Mouse (Mus musculus): ENCODE measurements around the gene Ivl.
A peak's percentile ranks its signal among the peaks of the same experiment; 100 is the strongest.

Gene Ivl

GRCm38 (mm10) chr3:92573449-92574041, at the start of gene Ivl:
Gene Ivl, minus strand, starts transcription at chr3:92573735.
- no peak for DNase-seq (ENCODE audit: low read depth, low spot score)

DNA sequence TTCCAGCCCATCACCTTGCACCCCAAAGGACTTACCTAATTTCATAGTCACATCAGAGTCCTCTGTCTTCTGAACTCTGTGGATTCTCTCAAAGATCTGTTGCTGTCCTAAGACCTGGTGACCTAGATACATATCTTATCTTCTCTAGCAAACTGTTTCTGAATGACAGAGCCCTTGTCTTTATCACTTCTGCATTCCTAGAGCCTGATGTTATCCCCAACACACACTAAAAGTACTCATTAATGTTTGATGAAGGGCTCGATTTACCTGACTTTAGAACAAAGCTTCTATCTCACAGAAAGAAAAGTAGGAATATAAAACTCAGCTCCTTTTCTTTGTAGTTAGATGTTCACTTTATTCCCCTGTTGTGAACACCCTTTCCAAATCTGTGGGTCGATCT, 48.0 kb upstream of the Ivl start, which contains the start of gene Lce6a:
Lce6a (minus strand) TSS at position 101 of the 400 bp plus-strand sequence.
- no peak for DNase-seq (ENCODE audit: low read depth, low spot score)

DNA sequence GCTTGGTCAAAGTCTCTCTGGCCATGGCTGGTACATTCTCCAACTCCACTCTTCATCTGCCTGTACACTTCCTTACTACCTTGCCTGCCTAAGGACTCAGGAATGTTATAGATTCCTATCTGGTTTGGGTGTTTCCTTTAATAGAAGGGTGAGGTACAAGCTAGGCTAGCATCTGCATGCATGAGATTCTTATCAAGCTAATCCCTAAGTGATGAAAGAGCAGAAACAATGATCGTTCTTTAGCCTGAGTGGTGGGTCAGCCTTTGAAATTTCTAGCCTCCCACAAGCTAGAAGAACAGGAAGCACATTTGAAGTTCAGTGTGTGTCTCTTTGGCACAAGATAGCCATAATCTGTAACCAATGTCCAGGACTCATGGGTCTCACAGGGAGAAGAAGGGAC, 36.3 kb upstream of the Ivl start:
- no peak for DNase-seq (ENCODE audit: low read depth, low spot score)

DNA sequence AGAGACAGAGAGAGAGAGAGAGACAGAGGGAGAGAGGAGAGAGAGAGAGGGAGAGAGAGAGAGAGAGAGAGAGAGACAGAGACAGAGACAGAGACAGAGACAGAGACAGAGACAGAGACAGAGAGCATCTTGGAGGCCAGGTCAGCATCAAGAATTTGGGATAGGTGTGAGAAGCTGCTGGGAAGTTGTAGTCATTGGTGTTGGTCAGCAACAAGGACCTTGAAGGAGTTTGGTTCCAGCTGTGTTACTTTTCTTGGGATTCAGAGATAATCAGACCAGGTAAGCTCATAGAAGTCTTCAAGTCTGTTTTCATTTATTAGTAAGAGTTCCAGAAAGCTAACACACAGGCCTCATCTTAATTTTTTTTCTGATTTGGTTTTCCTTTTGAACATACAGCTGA, 33.9 kb upstream of the Ivl start, which contains the start of gene 2210017I01Rik:
2210017I01Rik (minus strand) TSS at position 101 of the 400 bp plus-strand sequence.
- DNase-seq (ENCODE audit: low read depth, low spot score): no peak

DNA sequence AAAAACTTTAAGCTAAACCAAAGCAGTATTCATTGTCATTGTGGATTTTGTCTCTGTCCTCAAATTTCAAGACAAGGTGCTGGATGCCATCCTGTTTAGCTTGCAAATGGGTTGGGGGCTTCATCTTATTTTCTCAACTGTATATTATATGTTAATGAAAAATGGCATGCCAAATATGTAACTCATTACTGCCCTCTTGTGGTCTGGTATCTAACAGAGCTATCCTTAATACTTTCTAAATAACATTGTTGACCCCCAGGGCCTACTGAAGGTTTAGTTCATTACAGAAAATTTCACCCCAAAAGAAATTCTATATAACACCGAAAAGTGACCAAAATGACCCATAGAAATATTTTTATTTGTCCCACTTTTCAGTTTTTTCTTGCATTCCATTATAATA, 28.6 kb upstream of the Ivl start:
- peak; percentile 24 for DNase-seq (ENCODE audit: low read depth, low spot score)

GRCm38 (mm10) chr3:92600456-92600855, 26.9 kb upstream of the Ivl start:
- DNase-seq (ENCODE audit: low read depth, low spot score): peak; percentile 11

- no peak for DNase-seq (ENCODE audit: low read depth, low spot score)
These were observed 26.4 kb upstream of the Ivl start for GRCm38 (mm10) chr3:92599973-92600372.

DNA sequence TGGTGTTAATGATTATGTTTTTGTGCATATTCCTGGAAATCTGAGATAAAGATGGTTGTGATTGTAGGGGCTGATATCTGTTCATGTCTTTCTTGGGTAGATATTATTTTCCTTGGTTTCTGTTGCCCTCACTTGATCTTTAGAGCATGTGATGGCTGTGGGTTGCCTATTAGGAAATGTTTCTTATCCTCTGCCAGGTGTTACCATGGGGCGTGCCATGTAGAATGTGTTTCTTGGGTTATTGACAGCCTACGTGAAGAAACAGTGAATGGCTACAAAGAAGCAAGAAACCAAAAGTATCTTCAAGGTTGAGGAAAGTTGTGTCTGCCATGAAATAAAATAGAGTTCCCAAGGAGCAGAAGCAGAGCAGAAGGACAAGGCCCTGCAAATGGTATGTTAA, 24.9 kb upstream of the Ivl start:
- no peak for DNase-seq (ENCODE audit: low read depth, low spot score)

GRCm38 (mm10) chr3:92588858-92589257, 15.3 kb upstream of the Ivl start, which contains the start of gene Smcp:
Gene Smcp, minus strand, starts transcription at chr3:92588997.
- DNase-seq (ENCODE audit: low read depth, low spot score): no peak

DNA sequence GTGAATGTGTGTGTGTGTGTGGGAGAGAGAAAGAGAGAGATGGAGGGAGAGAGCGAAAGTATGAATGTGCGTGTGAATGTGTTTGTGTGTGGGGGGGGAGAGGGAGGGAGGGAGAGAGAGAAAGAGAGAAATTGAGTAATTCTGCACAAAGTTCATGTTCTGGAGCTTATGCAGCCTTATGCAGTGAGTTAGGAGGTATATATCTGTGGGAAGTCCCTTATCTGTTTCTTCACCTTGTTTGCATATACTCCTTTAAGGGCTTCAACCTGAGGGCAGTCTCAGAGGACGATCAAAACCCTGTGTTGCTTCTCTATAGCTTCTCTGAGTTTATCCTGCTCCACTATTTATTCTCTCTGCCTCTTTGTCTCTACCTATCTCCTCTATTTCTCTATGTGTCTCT, 13.7 kb upstream of the Ivl start:
- DNase-seq (ENCODE audit: low read depth, low spot score): no peak

DNA sequence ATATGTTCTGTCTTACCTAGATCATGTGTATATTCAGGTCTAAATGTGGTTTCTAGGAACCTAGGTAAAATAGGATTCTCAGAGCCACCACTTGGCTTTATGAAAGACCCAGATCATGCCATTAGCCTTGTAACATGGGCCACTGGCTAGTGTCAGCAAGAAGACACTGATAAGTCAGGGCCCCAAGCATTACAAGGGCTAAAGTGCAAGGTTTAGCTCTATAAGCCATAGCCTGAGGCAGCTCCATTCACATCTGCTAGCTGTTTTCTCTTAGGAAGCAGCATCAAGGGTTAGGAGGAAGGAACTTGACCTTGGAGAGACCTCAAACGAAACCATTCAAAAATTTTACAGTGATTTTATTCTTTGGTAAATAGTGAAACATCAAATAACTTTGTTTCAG, 11.5 kb upstream of the Ivl start:
- DNase-seq (ENCODE audit: low read depth, low spot score): no peak

GRCm38 (mm10) chr3:92583164-92583826, 9.8 kb upstream of the Ivl start:
- DNase-seq (ENCODE audit: low read depth, low spot score): no peak

- DNase-seq (ENCODE audit: low read depth, low spot score): no peak
These were observed 6.0 kb upstream of the Ivl start for GRCm38 (mm10) chr3:92579508-92579907.

- DNase-seq (ENCODE audit: low read depth, low spot score): no peak
These were observed 5.3 kb upstream of the Ivl start for GRCm38 (mm10) chr3:92578652-92579413.

- DNase-seq (ENCODE audit: low read depth, low spot score): no peak
These were observed 900 bp downstream of the Ivl start for GRCm38 (mm10) chr3:92572514-92573155.

GRCm38 (mm10) chr3:92568752-92569151, 4.8 kb downstream of the Ivl start:
- no peak for DNase-seq (ENCODE audit: low read depth, low spot score)

- no peak for DNase-seq (ENCODE audit: low read depth, low spot score)
These were observed 8.1 kb downstream of the Ivl start for GRCm38 (mm10) chr3:92565418-92565817.

DNA sequence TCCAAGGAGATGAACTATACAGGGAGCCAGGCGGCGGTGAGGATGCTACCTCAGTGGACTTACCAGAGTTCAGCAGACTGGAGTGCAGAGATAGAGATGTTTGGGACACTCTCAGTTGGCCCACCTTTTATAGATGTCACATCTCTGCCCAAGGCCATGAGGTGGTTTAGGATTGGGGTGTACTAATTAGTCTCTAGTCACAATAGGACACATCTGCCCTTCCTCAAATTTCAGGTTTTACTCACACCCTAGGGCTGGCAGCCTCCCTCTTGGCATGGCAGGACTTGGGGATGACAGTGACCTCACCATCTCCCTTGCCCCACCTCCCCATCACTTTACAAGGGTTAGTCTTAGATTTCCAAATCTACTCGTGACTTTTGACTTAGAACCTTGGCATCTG, 39.1 kb downstream of the Ivl start, which contains the start of gene 2310046K23Rik:
2310046K23Rik (minus strand) TSS at position 101 of the 400 bp plus-strand sequence.
- no peak for DNase-seq (ENCODE audit: low read depth, low spot score)

Measured in ZHBTc4 (cell line).